Mouse (Mus musculus): ENCODE results near the gene Rce1. TPM values are rescaled to one million over a fixed set of nuclear protein-coding genes. Genes with fewer than 3 reads are reported as not detected.
A peak's percentile ranks its signal among the peaks of the same experiment; 100 is the strongest.

Gene Rce1
- total RNA-seq (2017) = 19.2 and 24.2 TPM in 2 replicates

- ATAC-seq (ENCODE audit: extremely low read depth, insufficient number of reproducible peaks, low FRiP score, poor library complexity, severe bottlenecking) = peak; percentile 76
These were observed at the start of gene Rce1 for GRCm38 (mm10) chr19:4625179-4625828. Gene Rce1, minus strand, starts transcription at chr19:4625641.

GRCm38 (mm10) chr19:4672401-4672800 lies 47.0 kb upstream of the Rce1 start:
- ATAC-seq (ENCODE audit: extremely low read depth, insufficient number of reproducible peaks, low FRiP score, poor library complexity, severe bottlenecking) = no peak

- ATAC-seq (ENCODE audit: extremely low read depth, insufficient number of reproducible peaks, low FRiP score, poor library complexity, severe bottlenecking) = no peak
These were observed 45.3 kb upstream of the Rce1 start for GRCm38 (mm10) chr19:4670776-4671175.

- ATAC-seq (ENCODE audit: extremely low read depth, insufficient number of reproducible peaks, low FRiP score, poor library complexity, severe bottlenecking) = no peak
These were observed 41.4 kb upstream of the Rce1 start for GRCm38 (mm10) chr19:4666815-4667214.

- no peak for ATAC-seq (ENCODE audit: extremely low read depth, insufficient number of reproducible peaks, low FRiP score, poor library complexity, severe bottlenecking)
These were observed 32.7 kb upstream of the Rce1 start for GRCm38 (mm10) chr19:4658156-4658555.

GRCm38 (mm10) chr19:4646917-4647492 lies 21.6 kb upstream of the Rce1 start:
- no peak for ATAC-seq (ENCODE audit: extremely low read depth, insufficient number of reproducible peaks, low FRiP score, poor library complexity, severe bottlenecking)

- ATAC-seq (ENCODE audit: extremely low read depth, insufficient number of reproducible peaks, low FRiP score, poor library complexity, severe bottlenecking) = no peak
These were observed 18.8 kb upstream of the Rce1 start for GRCm38 (mm10) chr19:4644271-4644670.

GRCm38 (mm10) chr19:4635986-4636385 lies 10.5 kb upstream of the Rce1 start:
- no peak for ATAC-seq (ENCODE audit: extremely low read depth, insufficient number of reproducible peaks, low FRiP score, poor library complexity, severe bottlenecking)

GRCm38 (mm10) chr19:4628819-4629218 lies 3.4 kb upstream of the Rce1 start:
- peak; percentile 55 for ATAC-seq (ENCODE audit: extremely low read depth, insufficient number of reproducible peaks, low FRiP score, poor library complexity, severe bottlenecking)

- ATAC-seq (ENCODE audit: extremely low read depth, insufficient number of reproducible peaks, low FRiP score, poor library complexity, severe bottlenecking) = no peak
These were observed 541 bp upstream of the Rce1 start for GRCm38 (mm10) chr19:4625829-4626535.

GRCm38 (mm10) chr19:4624406-4625178 lies 849 bp downstream of the Rce1 start:
- ATAC-seq (ENCODE audit: extremely low read depth, insufficient number of reproducible peaks, low FRiP score, poor library complexity, severe bottlenecking) = no peak

GRCm38 (mm10) chr19:4624006-4624405 lies 1.4 kb downstream of the Rce1 start:
- no peak for ATAC-seq (ENCODE audit: extremely low read depth, insufficient number of reproducible peaks, low FRiP score, poor library complexity, severe bottlenecking)

GRCm38 (mm10) chr19:4623419-4623818 lies 2.0 kb downstream of the Rce1 start:
- no peak for ATAC-seq (ENCODE audit: extremely low read depth, insufficient number of reproducible peaks, low FRiP score, poor library complexity, severe bottlenecking)

GRCm38 (mm10) chr19:4622780-4623179 lies 2.7 kb downstream of the Rce1 start:
- ATAC-seq (ENCODE audit: extremely low read depth, insufficient number of reproducible peaks, low FRiP score, poor library complexity, severe bottlenecking) = no peak

GRCm38 (mm10) chr19:4620721-4621120 lies 4.7 kb downstream of the Rce1 start:
- ATAC-seq (ENCODE audit: extremely low read depth, insufficient number of reproducible peaks, low FRiP score, poor library complexity, severe bottlenecking) = no peak

- no peak for ATAC-seq (ENCODE audit: extremely low read depth, insufficient number of reproducible peaks, low FRiP score, poor library complexity, severe bottlenecking)
These were observed 6.0 kb downstream of the Rce1 start for GRCm38 (mm10) chr19:4619461-4619860.

- no peak for ATAC-seq (ENCODE audit: extremely low read depth, insufficient number of reproducible peaks, low FRiP score, poor library complexity, severe bottlenecking)
These were observed 7.3 kb downstream of the Rce1 start for GRCm38 (mm10) chr19:4618183-4618582.

- ATAC-seq (ENCODE audit: extremely low read depth, insufficient number of reproducible peaks, low FRiP score, poor library complexity, severe bottlenecking) = no peak
These were observed 8.9 kb downstream of the Rce1 start for GRCm38 (mm10) chr19:4616546-4616945.
